Mouse (Mus musculus) A20 (cell line): ENCODE measurements at regions not wholly inside any gene's neighbourhood (a gene's known extent, or its start where the extent isn't known, plus 50 kb on each side); places are given as distances from the start of the nearest gene placed in this dataset.

Experiments
- DNase-seq: peaks from one replicate; pipeline ENCODE4 v3.0.0-alpha.2; 2011; ENCODE audit warnings: low read depth, low spot score

- no peak for DNase-seq
Measured at GRCm38 (mm10) chr3:51132736-51133135, 91.5 kb upstream of the Noct start.

- DNase-seq = no peak
Measured at GRCm38 (mm10) chr3:51135581-51135980, 88.7 kb upstream of the Noct start.

GRCm38 (mm10) chr3:51137730-51138312, 86.4 kb upstream of the Noct start:
- no peak for DNase-seq

- no peak for DNase-seq
Measured at GRCm38 (mm10) chr3:51145985-51146384, 78.3 kb upstream of the Noct start.

- no peak for DNase-seq
Measured at GRCm38 (mm10) chr3:51150012-51150411, 74.2 kb upstream of the Noct start.

- no peak for DNase-seq
Measured at GRCm38 (mm10) chr3:51151104-51151503, 73.1 kb upstream of the Noct start.

GRCm38 (mm10) chr3:51155621-51156020, 68.6 kb upstream of the Noct start:
- DNase-seq = no peak

GRCm38 (mm10) chr3:51156386-51157290, 67.6 kb upstream of the Noct start:
- peak; percentile 43 for DNase-seq

GRCm38 (mm10) chr3:51157291-51157650, 67.0 kb upstream of the Noct start:
- DNase-seq = no peak

GRCm38 (mm10) chr3:51158449-51158848, 65.8 kb upstream of the Noct start:
- DNase-seq = no peak

GRCm38 (mm10) chr3:51159322-51159721, 64.9 kb upstream of the Noct start:
- DNase-seq = no peak

- DNase-seq = no peak
Measured at GRCm38 (mm10) chr3:51159881-51160280, 64.4 kb upstream of the Noct start.

GRCm38 (mm10) chr3:51160625-51161024, 63.6 kb upstream of the Noct start:
- DNase-seq = no peak

- no peak for DNase-seq
Measured at GRCm38 (mm10) chr3:51169150-51169925, 54.9 kb upstream of the Noct start.

GRCm38 (mm10) chr3:51170225-51170852, 53.9 kb upstream of the Noct start:
- peak; percentile 65 for DNase-seq
